Mouse (Mus musculus): ENCODE results near the gene Adora2b. TPM values are rescaled to one million over a fixed set of nuclear protein-coding genes. Genes with fewer than 3 reads are reported as not detected.
"Not testable (repeated sequence)": the region's sequence is repeated elsewhere in the genome, so short reads cannot be mapped to it uniquely, and the experiment has no call there.

The Adora2b gene
- total RNA-seq, 2 experiments from 2014 or later = 0.63 to 0.70 TPM

DNA sequence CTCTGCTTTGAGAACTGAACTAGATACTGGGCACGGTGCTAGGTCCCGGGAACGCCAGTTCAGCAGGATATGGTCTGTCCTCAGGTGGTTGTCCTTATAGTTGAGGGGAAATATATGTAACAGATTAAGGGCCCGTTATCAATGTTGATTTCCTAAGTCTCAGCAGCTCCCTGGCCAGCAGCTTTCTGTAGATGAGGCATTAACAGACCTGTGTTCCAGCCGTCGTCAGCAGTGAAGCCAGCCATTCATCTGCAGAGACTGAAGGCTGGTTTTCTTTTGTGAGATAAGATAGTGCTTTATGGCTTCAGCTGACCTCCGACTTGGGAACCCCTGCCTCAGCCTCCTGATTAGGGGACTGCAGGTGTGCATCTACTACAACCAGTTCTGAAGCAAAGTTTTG, 15.2 kb downstream of the Adora2b start:
- DNase-seq = no peak

DNA sequence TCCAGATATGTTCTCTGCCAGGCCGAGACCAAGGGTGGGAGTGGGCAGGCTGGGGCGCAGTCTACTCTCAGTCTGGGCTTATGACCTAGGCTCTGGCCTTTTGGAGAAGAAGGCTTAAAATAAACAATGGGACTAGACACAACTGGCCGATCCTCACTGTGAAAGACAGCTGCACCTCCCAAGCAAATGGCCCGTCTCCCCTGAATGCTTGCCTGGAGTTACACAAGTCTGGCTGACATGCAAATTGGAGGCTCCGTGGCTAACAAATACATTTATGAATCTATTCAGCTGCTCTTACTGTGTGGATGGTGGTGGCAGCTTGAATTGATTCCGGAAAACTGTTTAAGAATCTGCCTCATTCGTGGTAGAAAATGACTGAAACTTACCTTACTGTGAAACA, 16.9 kb downstream of the Adora2b start:
- no peak for DNase-seq

- no peak for DNase-seq
Measured at GRCm38 (mm10) chr11:62266466-62267214, 17.9 kb downstream of the Adora2b start.

GRCm38 (mm10) chr11:62268381-62268780, 19.6 kb downstream of the Adora2b start:
- DNase-seq = no peak

DNA sequence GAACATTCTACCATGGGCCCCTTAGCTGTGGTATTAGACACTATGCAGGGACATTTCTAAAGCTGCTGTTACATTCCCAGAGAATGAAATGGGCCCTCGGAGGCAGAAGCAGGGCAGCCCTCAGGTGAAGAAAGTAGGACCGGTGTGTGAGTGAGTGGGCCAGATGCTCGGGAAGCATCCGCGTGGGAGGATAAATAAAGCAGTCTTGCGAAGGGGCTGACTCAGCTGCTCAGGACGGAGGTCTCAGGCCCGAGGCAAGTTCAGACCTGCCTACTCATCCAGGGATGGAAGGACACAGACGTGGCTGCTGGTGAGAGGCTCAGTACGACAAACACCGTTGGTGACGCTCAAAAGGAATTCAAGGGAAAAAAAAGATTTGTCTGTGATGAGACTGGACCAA, 20.3 kb downstream of the Adora2b start:
- DNase-seq = no peak

DNA sequence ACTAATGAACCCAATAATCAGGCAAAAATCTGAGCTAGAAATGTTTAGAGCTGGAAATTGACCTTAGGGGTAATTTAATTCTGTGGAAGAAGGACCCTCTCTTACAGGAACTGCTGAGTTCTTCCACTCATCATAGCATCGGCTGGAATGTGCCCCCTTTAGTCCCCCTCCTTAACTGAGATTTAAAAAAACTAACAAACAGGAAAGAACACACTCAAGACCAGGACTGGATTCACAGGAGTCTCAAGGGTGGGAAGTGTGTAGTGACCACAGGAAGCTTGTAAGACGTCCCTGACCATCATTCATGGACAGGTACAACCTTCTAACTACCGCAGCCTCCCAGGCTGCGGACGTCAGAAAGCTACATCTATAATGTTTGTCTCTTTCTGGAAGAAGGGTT, 22.1 kb downstream of the Adora2b start:
- no peak for DNase-seq

DNA sequence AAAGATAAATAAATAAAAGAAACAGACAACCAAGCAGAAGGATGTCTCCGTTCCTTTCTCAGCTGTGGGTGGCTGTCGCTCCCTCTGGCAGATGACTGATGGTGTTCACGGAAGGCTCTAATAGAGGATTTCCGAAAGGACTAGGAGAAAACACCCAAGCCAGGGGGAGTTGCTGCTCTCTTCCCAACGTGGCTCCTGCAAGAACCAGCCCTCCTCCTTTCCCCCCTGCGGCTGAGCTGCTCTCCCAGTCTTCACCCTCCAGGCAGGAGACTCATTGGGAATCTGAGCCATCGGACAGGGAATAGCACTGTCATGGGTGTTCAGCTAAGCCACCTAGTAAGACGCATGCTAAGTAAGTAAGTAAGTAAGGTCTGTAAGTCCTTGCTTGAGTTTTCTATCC, 28.3 kb downstream of the Adora2b start:
- no peak for DNase-seq

DNA sequence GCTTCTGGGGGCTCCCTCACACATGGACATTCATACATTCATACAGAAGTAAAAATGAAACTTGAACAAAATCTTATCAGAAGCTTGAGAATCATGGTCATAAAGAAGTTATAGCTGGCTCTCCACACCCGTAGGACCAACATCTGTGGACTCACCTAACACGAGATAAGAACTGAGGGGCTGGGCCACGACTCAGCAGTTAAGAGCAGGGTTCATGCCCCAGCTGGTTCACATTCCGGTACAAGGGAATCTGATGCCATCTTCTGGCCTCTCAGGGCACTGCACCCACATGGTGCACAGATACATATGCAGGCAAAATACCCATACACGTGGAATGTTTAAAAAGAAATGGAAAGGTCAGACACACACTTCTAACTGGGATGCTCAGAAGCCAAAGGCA, 29.2 kb downstream of the Adora2b start:
- DNase-seq = peak; percentile 72 to 73

DNA sequence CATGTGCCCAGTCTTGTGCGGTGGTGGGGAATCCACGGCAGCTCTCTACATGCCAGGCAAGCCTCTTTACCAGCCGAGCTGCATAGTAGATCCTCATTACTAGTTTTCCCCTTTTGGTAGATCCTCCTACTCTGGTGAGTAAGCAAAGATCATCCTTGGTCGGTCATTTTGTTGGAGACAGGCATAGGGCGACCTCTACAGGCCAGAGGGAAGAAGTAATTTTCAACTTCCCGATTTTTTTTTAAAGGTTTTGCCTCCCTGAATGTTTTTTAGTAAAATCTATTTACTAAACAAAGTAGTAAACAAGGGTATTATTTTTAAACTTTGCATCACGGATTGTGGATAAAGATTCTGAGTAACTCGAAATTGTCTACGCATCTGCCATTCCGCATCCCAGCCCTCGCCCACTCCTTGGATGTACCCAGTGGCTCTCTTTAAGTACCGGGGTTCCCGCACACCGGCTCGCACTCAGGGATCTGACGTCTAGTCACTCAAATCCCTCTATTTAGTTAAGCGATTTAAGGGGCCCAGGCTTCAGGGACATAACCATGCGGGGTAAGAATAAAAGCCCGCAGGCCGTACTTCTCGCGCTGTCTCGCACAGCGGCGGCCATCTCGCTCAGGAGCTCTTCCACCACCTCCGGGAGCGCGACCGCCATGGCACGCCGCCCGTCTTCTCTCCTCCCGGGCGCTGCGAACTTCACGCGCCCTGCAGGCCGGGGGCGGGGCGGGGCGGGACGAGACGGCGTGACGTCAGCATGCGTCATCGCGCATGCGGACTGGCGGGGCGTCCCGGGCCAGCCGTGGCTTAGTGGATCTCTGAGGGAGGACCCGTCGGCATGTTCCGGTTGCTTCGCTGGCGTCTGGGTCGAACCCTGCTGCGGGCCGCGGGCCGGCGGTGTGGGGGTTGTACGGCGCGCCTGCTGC, 32.2 kb downstream of the Adora2b start, which contains the start of the genes Zswim7 and Ttc19:
Gene Zswim7, minus strand, starts transcription at position 701 of the 926 bp plus-strand sequence.
Gene Ttc19, plus strand, starts transcription at position 799 of the 926 bp plus-strand sequence.
- DNase-seq = peak; percentile 93 to 95

DNA sequence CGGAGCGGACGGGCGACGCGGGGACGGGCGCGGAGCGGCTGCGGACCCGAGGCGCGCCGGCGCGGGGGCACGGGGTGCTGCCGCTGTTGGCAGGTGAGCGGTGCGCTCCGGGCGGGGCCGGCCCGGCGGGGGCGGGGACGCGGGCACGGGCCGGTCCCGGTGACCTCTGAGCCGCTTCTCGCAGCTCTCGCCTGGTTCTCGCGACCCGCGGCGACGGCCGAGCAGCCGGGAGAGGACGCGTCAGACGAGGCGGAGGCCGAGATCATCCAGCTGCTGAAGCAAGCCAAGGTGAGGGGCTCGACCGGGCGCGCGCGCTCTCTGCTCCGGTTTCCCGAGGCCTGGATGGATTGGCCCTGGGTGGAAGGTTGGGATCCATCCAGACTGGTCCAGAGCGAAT, 32.8 kb downstream of the Adora2b start:
- DNase-seq = peak in 1 of 2 experiments; percentile 84

GRCm38 (mm10) chr11:62284020-62284419, 35.2 kb downstream of the Adora2b start:
- DNase-seq = not testable (repeated sequence)

DNA sequence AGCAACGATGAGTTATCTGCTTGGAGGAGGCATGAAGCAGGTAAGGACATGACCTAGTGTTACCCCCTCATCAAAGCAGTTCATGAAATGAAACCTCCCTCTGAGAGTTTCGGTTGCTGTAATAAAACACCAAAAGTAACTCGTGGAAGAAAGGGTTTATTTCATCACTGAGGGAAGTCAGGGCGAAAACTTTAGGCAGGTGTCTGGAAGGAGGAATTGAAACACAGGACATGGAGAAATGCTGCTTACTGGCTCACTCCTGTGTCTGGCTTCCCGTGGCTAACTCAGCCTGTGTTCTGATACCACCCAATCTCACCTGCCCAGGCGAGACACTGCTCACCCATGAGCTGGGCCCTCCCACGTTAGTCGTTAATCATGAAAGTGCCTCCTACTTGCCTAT, 36.2 kb downstream of the Adora2b start:
- DNase-seq = no peak

- no peak for DNase-seq
Measured at GRCm38 (mm10) chr11:62287700-62288099, 38.9 kb downstream of the Adora2b start.

DNA sequence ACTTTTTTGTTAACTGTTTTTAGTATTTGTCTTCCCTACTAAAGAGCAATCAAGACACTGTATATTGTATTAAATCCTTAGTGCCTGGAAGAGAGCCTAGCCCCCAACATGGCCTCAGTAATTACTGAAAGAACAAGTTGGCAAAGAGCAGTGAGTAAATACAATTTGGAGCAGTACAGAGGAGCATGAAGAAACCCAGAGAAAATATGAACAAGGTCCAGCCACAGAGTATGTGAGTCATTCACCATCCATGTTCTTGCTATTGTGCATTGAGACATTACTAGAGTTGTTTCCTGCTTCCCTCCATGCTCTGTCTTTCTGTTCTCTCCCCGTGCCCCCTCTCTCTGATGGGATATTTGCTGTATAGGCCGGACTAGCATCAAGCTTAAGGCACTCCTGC, 45.3 kb downstream of the Adora2b start:
- DNase-seq = no peak

DNA sequence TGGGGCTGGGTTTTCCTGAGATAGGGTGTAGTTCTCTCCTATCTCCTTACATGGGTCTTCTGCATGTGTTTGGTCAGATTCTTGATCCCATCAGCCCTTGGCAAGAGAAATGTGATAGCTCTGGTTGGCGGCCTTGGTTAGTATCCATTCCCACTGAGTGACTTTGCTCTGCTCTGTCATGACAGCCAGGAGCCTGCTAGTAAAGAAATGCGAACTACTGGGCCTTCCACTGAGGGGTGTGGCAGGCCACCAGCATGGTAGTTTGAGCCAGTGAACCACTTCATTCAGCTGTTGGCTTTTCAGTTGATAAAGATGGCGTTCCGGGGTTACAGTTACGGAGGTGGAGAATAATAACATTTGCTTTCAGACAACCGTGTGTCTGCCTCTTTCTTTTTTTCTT, 50.1 kb downstream of the Adora2b start:
- no peak for DNase-seq

GRCm38 (mm10) chr11:62305866-62306265, 57.1 kb downstream of the Adora2b start:
- peak in 1 of 2 experiments; percentile 13 for DNase-seq

- DNase-seq = no peak
Measured at GRCm38 (mm10) chr11:62309296-62309695, 60.5 kb downstream of the Adora2b start.

DNA sequence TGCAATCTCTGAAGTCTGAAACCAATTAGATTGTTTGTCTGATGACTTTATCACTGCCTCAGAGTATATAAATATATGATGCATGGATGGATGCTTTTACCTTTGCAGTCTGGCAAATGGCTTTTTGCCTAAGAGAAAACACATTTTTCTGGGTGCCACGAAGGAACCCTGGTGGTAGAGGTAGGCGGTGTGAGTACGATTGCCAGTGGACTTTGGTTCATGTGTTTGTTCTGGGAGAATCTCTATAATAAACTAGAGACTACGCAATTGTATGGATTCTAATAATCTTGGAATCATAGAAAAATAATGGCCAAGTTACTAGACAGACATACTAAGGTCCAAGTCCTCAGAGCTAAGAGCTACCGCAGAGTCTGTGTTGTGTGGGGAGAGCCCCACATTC, 66.2 kb downstream of the Adora2b start:
- no peak for DNase-seq

Other genes with a start within 250 kb of the Adora2b start
- gene Zswim7, start 32.4 kb downstream of the Adora2b start, total RNA-seq (2021) = 10 to 100 TPM; 11.9 to 25.0 TPM
- gene Ttc19, start 32.5 kb downstream of the Adora2b start, total RNA-seq (2021) = 10 to 100 TPM; 28.2 to 31.3 TPM
- gene Pigl, start 209.5 kb downstream of the Adora2b start, total RNA-seq (2021) = 10 to 100 TPM in 1 of 2 experiments, 1 to 10 TPM in 1; 7.2 to 10.0 TPM
- 100 to 1,000 TPM; 180 to 205 TPM for gene Ncor1, start 209.6 kb downstream of the Adora2b start, total RNA-seq (2021)

All from adrenal gland, postnatal 36 days (tissue).